Mouse (Mus musculus): ENCODE results near the gene Otop3. TPM values are rescaled to one million over a fixed set of nuclear protein-coding genes. Genes with fewer than 3 reads are reported as not detected.
A peak's percentile ranks its signal among the peaks of the same experiment; 100 is the strongest.
"Not testable (repeated sequence)": the region's sequence is repeated elsewhere in the genome, so short reads cannot be mapped to it uniquely, and the experiment has no call there.

The Otop3 gene
- polyA plus RNA-seq, 1 experiment from 2014 or later: not detected

DNA sequence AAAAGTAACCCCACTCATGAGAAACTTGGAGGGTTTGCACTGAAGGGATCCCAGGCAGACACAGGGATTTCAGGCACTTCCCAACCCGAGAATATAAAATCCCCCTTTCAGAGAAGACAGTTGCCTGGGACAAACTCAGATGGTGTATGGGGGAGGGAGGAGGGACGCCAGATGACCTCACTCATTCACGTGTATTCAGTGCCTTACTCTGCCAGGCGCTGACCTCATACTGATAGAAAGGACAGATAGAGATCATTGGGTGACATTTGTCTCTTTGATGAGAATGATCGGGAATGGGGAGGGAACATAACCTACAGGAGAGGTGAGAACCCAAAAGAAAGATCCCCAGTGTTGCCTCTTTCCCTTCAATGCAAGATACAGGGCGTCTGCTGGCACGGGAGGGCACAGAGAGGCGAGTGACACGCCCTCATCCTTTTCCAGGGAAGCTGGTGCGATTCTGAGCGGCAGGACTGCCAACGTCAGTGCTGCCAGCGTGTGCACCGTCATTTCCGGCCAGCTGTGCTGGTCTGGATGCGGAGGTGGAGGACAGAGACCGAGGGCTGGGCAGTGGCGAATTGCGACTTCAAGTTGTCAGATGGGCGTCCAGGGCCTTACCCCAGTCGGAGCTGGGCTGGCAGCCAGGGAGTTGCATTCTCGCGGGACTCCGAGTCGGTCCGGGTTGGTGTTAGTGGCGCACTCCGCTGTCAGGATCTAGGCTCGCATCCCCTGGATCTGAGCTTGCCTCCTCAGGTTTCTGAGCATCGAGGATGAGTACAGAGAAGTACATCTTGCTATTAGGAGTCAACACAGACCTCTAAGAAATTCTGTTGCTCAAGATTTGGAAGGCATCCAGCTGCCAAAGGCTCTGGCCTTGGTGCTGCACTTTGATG is 39.5 kb downstream of the Otop3 start:
- DNase-seq (ENCODE audit: low spot score): peak; percentile 54
- Histone ChIP-seq H3K36me3 (replicated peaks) (no peaks in the 10 kb centered on the region), H3K4me1 (peaks cover 11% of the 10 kb centered on the region), H3K9me3 (0 out of 2 replicates have a peak, but pooled peaks cover 2% of the 10 kb centered on the region), H3K4me3 (peak overlapping the region; percentile 59), H3K27ac (replicated peaks) (peak overlapping the region; percentile 14; the same call in 1 of the 2 replicates), H3K27me3 (replicated peaks; ENCODE audit: low read depth, poor library complexity, severe bottlenecking) (peaks cover 83% of the 10 kb centered on the region)
- WGBS: 2% methylated on average over 30 of the region's 30 CpGs

DNA sequence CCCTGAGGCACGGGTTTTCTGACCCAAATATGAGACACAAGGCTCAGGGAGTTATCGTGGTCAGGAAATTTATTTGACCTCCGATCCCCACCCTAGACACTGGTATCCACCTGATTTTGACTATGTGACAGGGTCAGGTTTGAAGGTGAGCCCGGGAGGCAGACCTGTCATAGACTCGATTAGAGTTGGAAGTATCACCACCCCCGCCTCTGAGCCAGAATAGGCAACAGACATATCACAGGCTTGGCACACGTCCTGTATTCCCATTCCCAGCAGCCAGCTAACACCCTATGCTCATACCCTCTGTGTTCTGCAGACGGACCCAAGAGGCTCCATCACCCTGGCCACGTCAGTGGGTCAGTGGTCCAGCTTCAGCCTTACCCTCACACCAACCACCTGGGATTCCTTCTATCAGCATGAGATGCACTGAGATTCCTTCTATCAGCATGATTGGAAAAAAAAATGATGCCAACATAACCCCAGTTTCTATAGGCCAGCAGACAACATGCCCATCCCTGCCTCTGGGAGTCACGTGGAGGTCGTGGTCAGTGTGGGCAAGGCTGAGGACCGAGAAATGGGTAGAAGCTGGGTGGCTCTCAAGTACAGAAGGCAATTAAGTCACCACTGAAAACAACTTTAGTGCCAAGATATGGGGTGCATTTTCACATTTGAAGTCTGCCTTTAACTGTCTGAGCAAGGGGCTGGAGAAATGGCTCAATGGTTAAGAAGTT is 40.3 kb downstream of the Otop3 start:
- H3K27me3 ChIP-seq (replicated peaks; ENCODE audit: low read depth, poor library complexity, severe bottlenecking): peaks cover 75% of the 10 kb centered on the region
- no peak overlapping the region for H3K27ac ChIP-seq (replicated peaks)
- H3K4me3 ChIP-seq: peak overlapping the region; percentile 59
- 0 out of 2 replicates have a peak, but pooled peaks cover 2% of the 10 kb centered on the region for H3K9me3 ChIP-seq
- no peak for DNase-seq (ENCODE audit: low spot score)
- no peaks in the 10 kb centered on the region for H3K36me3 ChIP-seq (replicated peaks)
- whole genome bisulfite sequencing: 64% methylated on average over 12 of the region's 12 CpGs
- peaks cover 11% of the 10 kb centered on the region for H3K4me1 ChIP-seq

DNA sequence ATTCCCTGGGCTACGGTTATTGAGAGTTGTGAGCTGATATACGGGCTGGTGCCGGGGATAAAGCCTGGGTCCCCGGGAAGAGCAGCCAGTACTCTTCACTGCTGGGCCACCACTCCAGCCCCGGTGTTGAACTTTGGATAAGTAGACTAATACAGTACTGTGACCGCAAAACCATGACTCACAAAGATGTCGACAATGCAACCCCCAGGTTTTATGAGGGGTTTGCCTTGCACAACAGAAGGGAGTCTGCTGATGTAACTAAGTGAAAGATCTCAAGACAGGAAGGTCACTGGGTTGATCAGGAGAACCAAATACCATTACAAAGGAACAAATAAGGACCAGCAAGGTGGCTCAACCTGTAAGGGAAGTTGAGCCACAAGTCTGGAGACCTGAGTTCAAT is 42.2 kb downstream of the Otop3 start:
- H3K27ac ChIP-seq (replicated peaks): no peak overlapping the region
- H3K9me3 ChIP-seq: 0 out of 2 replicates have a peak, but pooled peaks cover 2% of the 10 kb centered on the region
- peaks cover 57% of the 10 kb centered on the region for H3K27me3 ChIP-seq (replicated peaks; ENCODE audit: low read depth, poor library complexity, severe bottlenecking)
- no peak overlapping the region for H3K4me3 ChIP-seq
- peaks cover 20% of the 10 kb centered on the region for H3K4me1 ChIP-seq
- DNase-seq (ENCODE audit: low spot score): no peak
- no peaks in the 10 kb centered on the region for H3K36me3 ChIP-seq (replicated peaks)
- WGBS: 73% methylated on average over 7 of the region's 7 CpGs

DNA sequence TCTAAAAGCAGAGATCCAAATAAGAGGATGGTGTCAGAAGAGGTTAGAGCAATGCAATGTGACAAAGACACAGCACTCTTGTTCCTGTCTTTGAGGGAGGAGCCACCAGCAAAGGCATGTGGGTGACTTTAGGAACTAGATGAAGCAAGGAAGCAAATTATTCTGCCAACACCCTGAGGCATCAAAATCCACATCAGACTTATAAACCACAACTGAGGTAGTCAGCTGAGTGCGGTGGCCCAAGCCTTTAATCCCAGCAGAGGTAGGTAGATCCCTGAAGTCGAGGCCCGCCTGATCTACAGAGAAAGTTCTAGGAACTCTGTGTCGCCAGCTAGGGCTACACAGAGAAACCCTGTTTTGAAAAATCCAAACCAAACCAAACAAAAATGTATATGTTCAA is 42.7 kb downstream of the Otop3 start:
- Histone ChIP-seq H3K27me3 (replicated peaks; ENCODE audit: low read depth, poor library complexity, severe bottlenecking) (peaks cover 51% of the 10 kb centered on the region), H3K9me3 (0 out of 2 replicates have a peak, but pooled peaks cover 2% of the 10 kb centered on the region), H3K36me3 (replicated peaks) (no peaks in the 10 kb centered on the region), H3K4me1 (peaks cover 23% of the 10 kb centered on the region), H3K4me3 (no peak overlapping the region), H3K27ac (replicated peaks) (no peak overlapping the region)
- DNase-seq (ENCODE audit: low spot score): no peak
- WGBS: 90% methylated on average over 4 of the region's 4 CpGs

DNA sequence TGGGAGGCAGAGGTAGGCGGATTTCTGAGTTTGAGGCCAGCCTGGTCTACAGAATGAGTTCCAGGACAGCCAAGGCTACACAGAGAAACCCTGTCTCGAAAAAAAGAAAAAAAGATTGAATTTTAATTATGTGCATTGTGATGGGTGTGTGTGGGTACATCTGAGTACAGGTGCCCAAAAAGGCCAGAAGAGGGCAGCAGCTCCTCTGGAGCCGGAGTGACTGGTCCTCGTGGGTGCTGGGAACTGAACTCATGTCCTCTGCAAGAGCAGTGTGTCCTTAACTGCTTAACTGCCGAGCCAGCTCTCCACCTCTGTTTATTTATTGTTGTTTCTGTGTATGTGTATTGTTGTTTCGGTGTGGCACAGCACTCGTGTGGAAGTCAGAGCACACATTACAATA is 43.3 kb downstream of the Otop3 start:
- Histone ChIP-seq H3K4me3 (no peak overlapping the region), H3K9me3 (0 out of 2 replicates have a peak, but pooled peaks cover 2% of the 10 kb centered on the region), H3K27ac (replicated peaks) (no peak overlapping the region), H3K27me3 (replicated peaks; ENCODE audit: low read depth, poor library complexity, severe bottlenecking) (peaks cover 46% of the 10 kb centered on the region), H3K4me1 (peaks cover 29% of the 10 kb centered on the region), H3K36me3 (replicated peaks) (no peaks in the 10 kb centered on the region)
- no peak for DNase-seq (ENCODE audit: low spot score)
- WGBS: 78% methylated on average over 7 of the region's 7 CpGs

DNA sequence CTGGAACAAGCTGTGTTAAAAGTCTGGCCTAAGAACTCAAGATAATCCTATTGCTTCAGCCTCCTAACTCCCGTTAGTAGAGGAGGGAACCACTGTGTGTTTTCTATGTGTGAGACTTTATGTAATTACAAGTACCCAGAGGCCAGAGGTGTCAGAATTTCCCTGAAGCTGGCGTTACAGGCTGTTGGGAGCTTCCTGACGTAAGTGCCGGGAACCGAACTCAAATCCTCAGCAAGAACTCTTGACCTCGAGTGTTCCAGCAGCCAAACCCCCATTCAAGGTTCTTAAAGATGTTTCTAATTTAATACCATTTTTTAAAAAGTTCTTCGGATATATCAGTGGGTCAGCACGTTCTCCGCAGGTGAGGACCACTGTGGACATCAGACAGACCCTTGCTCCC is 46.7 kb downstream of the Otop3 start:
- Histone ChIP-seq H3K36me3 (replicated peaks) (peaks cover under 1% of the 10 kb centered on the region; the same call in 1 of the 2 replicates), H3K9me3 (0 out of 2 replicates have a peak, but pooled peaks cover 2% of the 10 kb centered on the region), H3K4me1 (peaks cover 51% of the 10 kb centered on the region), H3K27ac (replicated peaks) (peak overlapping the region; percentile 97; the same call in 1 of the 2 replicates), H3K4me3 (peak overlapping the region; percentile 92), H3K27me3 (replicated peaks; ENCODE audit: low read depth, poor library complexity, severe bottlenecking) (peaks cover 28% of the 10 kb centered on the region)
- WGBS: 9% methylated on average over 9 of the region's 9 CpGs
- no peak for DNase-seq (ENCODE audit: low spot score)

DNA sequence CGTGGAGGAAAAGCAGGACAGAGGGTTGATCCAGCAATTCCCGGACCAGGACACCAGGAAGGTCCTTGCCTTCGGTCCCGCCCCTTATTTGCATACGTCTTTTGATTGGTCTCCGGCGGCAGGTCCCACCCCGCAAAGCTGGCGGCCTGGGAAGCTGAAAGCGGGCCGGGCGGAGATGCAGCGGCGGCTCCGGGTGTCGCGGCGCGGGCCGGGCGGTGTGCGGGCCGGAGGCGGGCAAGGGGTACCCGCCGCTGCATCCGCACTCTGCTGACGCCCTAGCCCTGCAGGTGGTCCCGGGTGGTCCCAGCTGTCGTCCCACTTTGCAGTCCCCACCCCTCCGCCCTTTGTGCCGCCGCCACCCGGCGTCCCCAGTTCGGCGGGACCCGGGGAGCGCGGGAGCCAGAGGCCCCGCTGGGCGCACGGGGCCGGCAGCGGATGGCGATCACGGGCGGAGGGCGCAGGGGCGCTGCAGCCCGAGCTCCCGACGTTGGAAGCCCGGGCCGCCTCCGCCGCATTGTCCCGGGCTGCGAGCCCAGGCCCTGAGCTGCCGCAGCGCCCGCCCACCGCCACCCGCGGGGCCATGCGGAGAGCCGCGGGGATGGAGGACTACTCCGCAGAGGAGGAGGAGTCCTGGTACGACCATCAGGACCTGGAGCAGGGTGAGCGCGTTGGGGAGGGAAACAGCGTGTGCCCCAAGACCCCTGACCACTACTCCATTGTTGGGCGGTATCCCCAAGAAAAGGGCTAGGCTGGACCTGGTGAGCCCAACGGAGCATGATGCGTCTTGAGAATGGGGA is 47.4 kb downstream of the Otop3 start, which contains the start of gene Cdr2l:
Gene Cdr2l, plus strand, starts transcription at position 174 of the 797 bp plus-strand sequence.
- WGBS: under 1% methylated on average over 76 of the region's 76 CpGs
- peaks cover 51% of the 10 kb centered on the region for H3K4me1 ChIP-seq

DNA sequence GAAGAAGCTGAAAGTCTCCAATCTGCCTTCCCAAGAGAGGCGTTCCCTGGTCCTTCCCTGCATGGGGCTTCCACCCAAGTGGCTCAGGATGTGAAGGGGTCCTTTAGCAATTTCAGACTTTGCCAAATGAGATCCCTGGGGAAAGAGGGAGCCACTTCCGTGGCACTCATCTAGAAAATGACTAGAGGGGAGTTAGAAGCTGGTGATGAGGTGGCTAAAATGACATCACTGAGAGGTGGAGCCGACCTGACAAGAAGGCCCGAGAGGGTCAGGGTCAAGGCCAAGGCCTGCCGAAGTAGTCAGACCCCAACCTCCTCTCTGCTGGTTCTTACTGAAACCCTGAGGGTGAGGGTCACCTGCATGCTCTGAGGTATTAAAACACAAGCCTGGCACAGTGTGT is 48.4 kb downstream of the Otop3 start:
- H3K27ac ChIP-seq (replicated peaks): peak overlapping the region; percentile 97; the same call in 1 of the 2 replicates

More for the DNA sequence above, 47.4 kb downstream of the Otop3 start, which contains the start of gene Cdr2l:
- H3K27me3 ChIP-seq (replicated peaks; ENCODE audit: low read depth, poor library complexity, severe bottlenecking): peaks cover 21% of the 10 kb centered on the region
- peak; percentile 94 for DNase-seq (ENCODE audit: low spot score)
- H3K4me3 ChIP-seq: peak within 1 kb of the TSS; percentile 92
- H3K9me3 ChIP-seq: 0 out of 2 replicates have a peak, but pooled peaks cover 2% of the 10 kb centered on the region
- H3K36me3 ChIP-seq (replicated peaks): peaks cover 6% of the 10 kb centered on the region; the same call in 1 of the 2 replicates
- H3K27ac ChIP-seq (replicated peaks): peak within 1 kb of the TSS; percentile 97

DNA sequence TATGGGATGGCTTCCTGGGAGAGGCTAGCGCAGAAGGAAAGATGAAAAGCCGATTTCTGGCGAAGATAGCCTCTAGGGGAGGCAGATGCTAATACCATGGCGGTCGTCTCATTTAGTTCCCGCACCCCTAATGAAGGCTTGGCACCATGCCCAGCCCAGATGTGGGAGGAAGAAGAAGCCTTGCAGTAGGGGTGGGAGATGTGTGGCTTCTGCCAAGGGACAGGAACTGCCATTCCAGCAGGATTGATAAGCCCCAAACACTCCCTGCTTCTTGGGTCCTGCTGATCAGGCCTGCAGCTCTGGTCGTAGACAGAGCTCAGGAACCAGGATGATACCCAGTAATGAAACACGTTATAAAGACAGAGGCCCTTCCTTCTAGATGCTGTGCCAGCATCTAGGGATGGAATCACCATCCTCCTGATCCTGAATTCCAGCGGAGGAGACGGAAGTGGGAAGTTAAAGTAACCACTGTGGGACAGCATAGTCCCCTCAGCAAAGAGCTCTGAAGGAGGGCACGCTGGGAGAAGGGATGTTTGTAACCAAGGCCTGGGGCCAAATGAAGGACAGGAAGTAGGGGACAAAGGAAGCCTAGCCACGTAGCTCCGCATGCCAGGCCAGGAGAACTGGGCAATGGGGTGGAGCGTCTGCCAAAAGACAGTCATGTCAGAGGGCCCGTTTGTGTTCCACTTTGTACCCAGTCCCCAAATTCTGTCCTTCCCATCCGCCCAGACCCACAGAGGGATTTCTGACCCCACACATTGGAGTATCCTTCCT is 49.4 kb downstream of the Otop3 start:
- H3K27ac ChIP-seq (replicated peaks): peak overlapping the region; percentile 61; the same call in 1 of the 2 replicates
- 53% methylated on average over 16 of the region's 16 CpGs for WGBS
- peaks cover 17% of the 10 kb centered on the region for H3K27me3 ChIP-seq (replicated peaks; ENCODE audit: low read depth, poor library complexity, severe bottlenecking)
- peaks cover 51% of the 10 kb centered on the region for H3K4me1 ChIP-seq
- peaks cover 12% of the 10 kb centered on the region for H3K36me3 ChIP-seq (replicated peaks)
- peak overlapping the region; percentile 92 for H3K4me3 ChIP-seq
- DNase-seq (ENCODE audit: low spot score): no peak
- no peaks in the 10 kb centered on the region for H3K9me3 ChIP-seq

More for the DNA sequence above, 48.4 kb downstream of the Otop3 start:
- Histone ChIP-seq H3K4me3 (peak overlapping the region; percentile 92), H3K36me3 (replicated peaks) (peaks cover 6% of the 10 kb centered on the region), H3K4me1 (peaks cover 51% of the 10 kb centered on the region), H3K9me3 (0 out of 2 replicates have a peak, but pooled peaks cover 1% of the 10 kb centered on the region), H3K27me3 (replicated peaks; ENCODE audit: low read depth, poor library complexity, severe bottlenecking) (peaks cover 17% of the 10 kb centered on the region)
- 16% methylated on average over 5 of the region's 5 CpGs for WGBS
- no peak for DNase-seq (ENCODE audit: low spot score)

DNA sequence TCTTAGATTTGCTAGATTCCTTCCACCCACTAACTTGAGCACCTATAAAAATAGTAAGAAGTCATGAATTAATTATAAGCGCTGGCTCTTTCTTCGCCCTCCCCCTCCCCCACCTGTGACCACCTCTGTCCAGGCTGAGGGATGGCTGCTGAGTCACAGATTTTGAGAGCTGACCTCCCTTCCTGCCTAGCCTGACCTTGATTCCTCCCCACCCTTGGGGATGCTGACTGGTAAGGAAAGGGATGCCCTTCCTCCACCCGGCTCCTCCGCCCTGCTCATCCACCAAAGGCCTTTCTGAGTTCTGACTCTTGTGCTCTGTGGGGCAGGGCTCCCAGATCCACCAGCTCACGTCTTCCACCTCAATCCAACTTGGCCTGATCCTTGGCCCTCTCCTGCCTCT is 50.1 kb downstream of the Otop3 start:
- peaks cover 51% of the 10 kb centered on the region for H3K4me1 ChIP-seq
- DNase-seq (ENCODE audit: low spot score): peak; percentile 38
- H3K27ac ChIP-seq (replicated peaks): peak overlapping the region; percentile 61
- peaks cover 15% of the 10 kb centered on the region for H3K36me3 ChIP-seq (replicated peaks)
- peak overlapping the region; percentile 92 for H3K4me3 ChIP-seq
- no peaks in the 10 kb centered on the region for H3K9me3 ChIP-seq
- peaks cover 17% of the 10 kb centered on the region for H3K27me3 ChIP-seq (replicated peaks; ENCODE audit: low read depth, poor library complexity, severe bottlenecking)
- WGBS: 48% methylated on average over 5 of the region's 5 CpGs

DNA sequence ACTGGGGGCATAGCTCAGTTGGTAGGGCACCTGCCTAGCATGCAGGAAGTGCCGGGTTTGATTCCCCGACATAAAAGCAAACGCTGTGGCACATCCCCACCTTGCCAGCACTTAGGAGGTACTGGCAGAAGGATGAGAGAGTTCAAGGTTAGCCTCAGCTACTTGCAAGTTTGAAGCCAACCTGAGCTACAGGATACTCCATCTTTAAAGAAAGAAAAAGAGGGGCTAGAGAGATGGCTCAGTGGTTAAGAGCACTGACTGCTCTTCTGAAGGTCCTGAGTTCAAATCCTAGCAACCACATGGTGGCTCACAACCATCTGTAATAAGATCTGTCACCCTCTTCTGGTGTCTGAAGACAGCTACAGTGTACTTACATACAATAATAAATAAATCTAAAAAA is 52.3 kb downstream of the Otop3 start:
- H3K27me3 ChIP-seq (replicated peaks; ENCODE audit: low read depth, poor library complexity, severe bottlenecking): peaks cover 17% of the 10 kb centered on the region
- not testable (repeated sequence) for H3K4me3 ChIP-seq; H3K27ac ChIP-seq (replicated peaks); DNase-seq (ENCODE audit: low spot score); H3K9me3 ChIP-seq
- peaks cover 43% of the 10 kb centered on the region for H3K4me1 ChIP-seq
- WGBS: 85% methylated on average over 3 of the region's 3 CpGs
- peaks cover 36% of the 10 kb centered on the region for H3K36me3 ChIP-seq (replicated peaks)
